Mouse (Mus musculus) spleen, postnatal 10 days (tissue): ENCODE data around the gene Gm572.

Source experiments
- DNase-seq, 2 experiments: peaks; one replicate each; pipeline ENCODE4 v3.0.0; 2021 to 2022; ENCODE audit warnings: low spot score in 2 of 2

Gene Gm572

DNA sequence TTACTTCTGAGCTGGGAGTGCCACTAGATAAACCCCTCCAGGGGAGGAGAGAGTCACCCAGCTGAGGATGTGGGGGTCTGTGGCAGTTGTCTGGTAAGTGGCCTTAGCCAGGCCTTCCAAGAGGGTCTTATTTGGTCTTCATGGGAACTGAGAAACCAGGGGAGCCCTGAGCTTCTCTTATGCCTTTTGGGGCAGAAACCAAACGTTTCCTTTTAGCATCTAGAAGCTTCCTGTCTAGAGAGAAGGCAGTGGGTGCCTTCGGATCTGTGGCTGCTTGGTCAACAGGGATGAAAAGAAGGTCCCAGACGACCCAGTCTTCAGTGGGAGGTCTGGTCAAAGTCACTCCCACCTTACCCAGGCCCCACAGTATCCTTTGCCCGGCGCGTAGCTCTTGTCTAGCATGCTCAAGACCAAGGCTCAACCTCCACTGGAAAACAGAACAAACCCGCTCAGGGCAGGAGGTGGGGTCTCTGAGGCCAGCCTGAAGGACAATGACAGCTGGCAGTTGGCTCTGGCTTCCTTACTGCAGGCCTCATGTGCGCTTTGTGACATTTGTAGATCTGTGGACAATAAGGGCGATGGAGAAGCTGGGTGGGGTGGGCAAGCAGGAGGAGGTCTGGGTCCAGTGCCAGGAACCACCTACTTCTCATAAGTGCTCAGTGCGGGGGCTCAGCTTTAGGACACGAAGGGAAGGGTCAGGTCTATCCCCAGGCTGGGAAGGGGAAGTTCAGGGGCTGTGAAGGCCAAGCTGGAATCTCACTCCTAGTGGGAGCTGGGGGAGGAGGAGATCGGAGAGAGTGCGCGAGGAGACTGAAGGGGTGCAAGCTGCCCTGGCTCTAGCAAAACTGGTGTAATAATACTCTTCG, at the start of gene Gm572:
Gene Gm572 (plus strand): TSS at position 27 of the 866 bp plus-strand sequence.
- DNase-seq = peak in 1 of 2 experiments; percentile 14

DNA sequence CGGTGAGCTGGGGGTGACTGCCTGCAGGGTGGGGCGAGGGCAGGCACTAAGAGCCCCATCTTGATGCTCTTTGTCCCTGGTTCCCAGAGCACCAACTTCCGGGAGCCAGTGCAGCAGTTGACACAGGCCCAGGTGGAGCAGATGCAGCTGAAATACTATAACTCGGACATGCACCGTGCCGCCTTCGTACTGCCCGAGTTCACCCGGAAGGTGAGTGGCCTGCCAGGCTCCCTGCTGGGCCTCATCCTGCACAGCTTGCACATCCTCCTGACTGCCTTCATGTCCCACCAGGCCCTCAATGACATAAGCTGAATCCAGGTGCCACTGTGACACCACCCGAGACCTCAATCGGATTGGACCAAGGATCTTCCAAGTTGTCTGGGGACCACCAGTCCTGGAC, 49.1 kb upstream of the Gm572 start:
- no peak for DNase-seq

DNA sequence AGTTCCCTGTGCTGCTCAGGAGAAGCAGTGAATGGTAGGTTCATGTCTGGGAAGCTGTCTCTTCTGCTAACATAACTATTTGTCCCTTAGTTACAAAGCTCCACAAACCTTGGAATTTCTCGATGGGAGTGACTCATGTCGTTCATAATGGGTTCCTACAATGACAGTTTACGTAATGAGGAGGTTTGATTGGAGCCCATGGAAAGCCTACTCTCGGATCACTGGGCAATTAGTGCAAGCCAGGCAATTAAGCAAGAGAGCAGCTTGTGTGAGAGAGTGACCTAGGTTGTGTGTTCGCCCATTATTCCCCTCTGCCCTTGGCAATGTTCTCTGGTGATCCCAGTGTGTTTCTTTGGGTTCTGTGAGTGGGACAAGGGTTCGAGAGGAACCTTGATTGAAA, 47.2 kb upstream of the Gm572 start:
- no peak for DNase-seq

DNA sequence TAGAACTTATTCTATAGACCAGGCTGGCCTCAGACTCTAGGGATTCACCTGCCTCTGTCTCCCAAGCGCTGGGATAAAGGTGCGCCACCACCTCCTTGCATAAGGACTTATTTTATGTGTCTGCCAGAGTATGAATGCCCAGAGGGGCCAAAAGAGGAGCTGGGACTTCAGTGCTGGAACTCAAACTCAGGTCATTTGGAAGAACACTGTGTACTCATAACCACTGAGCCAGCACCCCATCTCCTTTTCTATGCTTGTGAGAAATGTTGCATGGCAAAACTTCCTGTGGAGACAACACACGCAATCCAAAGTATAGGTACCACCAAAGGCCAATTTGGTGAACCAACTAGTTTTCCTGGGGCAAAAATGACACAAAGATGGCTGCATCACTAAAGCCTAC, 46.4 kb upstream of the Gm572 start:
- DNase-seq = no peak

DNA sequence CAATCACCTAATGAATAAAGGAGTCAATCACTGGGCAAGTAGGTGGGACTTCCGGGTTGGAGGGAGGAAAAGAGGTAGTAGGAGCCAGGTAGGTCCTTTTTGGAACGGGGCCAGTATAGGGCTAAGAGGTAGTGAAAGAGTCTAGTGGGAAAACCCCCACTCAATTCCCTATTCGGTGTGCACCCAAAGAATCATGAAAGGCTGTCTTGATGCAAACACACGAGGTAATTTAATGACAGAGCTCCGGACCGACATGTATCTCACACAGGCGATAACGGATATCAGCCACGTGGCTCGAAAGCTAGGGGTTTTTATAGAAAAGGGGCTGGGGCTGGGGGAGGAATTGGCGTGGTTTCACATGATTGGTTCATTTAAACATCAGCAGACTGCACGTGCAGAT, 44.3 kb upstream of the Gm572 start:
- DNase-seq = no peak

DNA sequence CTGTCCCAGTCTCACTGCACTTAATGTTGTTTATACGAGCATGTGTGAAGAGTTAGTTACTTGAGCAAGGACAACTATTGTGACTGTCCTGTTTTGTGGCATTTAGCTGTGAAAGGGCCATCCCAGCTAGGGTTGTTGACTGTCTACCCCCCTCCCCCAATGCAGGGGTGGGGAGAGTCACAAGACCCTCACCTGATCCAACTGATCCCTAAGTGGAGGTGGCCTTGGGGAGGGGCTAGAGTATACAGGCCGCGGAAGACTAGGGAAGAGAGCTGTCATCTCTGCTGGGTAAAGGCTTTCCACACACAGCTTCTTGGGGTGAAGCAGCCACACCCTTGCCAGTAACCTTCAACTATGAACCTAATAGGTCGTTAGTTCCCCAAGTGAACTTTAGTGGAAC, 42.8 kb upstream of the Gm572 start:
- no peak for DNase-seq

DNA sequence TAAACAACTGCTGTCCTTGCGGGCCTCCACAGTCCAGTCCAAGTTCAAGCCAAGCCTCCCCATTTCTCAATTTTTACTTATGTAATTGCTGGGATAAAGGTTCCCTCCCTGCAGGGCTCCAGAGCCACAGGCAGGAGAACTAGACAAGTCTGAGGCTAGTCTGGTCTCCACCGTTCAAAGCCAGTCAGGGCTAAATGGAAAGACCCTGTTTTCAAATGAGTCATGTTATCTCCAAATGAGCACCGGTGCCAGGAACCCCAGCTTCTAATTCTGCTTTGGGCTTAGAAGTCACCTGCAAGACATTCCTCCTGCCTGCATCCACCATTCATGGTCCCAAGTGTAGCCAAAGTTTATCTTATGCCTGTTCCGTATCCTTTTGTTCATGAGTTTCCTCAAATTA, 41.2 kb upstream of the Gm572 start:
- DNase-seq = no peak

DNA sequence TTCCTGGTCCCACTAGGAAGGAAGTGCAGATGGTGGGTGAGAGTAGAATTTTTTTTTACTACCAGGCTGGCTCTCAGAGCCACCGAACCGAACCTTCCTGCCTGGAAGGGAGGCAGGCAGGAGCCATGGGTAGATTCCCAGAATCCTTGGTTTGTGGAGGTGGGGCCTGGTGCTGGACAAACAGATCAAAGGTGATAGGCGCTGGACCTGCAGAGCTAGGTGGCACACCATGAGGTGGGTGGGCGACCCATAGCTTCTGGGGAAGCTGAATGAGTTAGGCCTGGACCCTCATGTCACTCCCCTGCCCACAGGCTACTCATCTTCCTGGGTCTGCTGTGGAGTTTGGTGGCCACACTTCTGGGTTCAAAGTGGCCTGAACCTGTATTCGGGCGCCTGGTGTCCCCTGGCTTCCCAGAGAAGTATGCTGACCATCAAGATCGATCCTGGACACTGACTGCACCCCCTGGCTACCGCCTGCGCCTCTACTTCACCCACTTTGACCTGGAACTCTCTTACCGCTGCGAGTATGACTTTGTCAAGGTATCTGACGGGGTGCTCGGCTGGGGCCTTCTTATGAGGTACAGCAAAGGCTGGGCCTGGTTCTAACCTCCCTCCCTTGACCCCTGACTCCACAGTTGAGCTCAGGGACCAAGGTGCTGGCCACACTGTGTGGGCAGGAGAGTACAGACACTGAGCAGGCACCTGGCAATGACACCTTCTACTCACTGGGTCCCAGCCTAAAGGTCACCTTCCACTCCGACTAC, 40.6 kb upstream of the Gm572 start, which contains the start of gene Masp2:
Gene Masp2 (plus strand): TSS at position 198 of the 764 bp plus-strand sequence.
- DNase-seq = no peak

DNA sequence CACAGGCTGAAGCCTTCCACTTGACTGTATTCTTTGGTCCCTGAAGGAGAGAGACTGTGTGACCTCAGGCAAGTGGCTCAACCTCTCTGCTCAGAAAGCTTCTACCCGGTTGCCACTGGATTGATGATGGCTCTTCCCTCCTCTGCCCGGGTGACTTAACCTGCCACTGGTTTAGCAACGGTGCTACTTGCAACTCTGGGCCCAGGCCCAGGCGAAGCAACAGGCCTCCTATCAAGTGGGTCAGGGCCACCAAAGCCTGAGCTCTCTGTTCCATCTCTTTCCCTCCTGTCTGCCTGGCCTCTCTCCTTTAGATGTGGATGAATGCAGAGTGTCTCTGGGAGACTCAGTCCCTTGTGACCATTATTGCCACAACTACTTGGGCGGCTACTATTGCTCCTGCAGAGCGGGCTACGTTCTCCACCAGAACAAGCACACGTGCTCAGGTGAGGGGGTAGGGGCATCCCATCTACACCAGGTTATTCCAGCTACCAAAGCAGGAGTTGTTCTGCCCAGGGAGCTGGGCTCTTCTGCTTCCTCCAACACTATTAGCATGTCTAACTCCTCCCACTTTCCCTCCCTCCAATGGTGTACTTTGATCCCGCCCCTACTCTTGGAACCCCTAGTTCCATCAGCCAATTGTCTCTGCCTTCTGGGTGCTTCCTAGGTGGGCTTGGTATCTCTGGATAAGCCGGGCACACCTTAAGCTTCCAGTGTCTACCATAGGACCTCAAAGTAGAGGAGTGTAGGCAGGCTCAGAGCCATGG, 39.6 kb upstream of the Gm572 start:
- no peak for DNase-seq

DNA sequence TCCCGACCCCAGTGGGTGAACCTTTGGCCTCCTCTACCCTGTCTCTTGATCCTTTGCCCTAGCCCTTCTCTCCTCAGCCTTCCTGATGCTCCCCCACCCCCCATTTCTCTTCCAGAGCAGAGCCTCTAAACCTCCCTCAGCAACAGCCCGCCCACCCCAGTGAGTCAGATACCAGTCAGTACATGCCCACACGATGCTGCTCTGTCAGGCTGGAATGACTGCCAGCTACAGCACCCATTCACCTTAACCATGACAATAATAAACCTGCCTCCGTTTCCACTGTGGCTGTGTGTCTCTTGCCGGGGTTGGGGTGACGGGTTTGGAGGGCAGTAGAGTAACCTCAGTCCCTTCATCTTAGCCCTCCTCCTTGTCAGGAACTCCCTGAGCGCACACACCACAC, 39.0 kb upstream of the Gm572 start:
- no peak for DNase-seq

DNA sequence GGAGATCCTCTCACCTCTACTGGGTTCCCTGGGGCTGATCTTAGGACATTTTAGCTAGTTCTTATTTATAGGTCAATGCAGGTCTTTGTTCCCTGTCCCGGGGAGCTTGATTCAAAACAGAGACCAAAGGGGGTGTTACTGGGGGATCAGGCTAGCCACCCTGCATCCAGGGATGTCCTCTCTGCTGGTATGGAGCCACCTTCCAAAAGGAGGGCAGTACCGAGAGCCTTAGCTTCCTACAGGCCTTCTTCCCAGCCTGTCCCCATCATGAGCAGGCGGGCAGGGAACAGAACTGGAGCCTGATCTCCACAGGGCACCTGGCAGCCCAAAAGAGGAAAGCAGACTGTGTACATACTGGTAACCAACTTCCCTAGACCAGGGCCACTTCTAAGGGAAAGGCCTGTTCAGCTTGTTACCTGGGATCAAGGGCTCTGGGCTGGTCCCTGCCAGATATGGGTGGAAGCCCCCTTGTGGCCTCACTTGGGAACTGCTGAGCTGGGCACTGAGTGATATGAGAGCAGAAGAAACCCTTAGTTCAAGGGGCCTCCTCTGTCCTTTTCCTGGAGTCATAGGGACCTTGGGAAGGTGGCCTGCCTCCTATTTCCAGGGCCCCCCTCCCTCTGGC, 38.5 kb upstream of the Gm572 start:
- peak; percentile 52 to 78 for DNase-seq

DNA sequence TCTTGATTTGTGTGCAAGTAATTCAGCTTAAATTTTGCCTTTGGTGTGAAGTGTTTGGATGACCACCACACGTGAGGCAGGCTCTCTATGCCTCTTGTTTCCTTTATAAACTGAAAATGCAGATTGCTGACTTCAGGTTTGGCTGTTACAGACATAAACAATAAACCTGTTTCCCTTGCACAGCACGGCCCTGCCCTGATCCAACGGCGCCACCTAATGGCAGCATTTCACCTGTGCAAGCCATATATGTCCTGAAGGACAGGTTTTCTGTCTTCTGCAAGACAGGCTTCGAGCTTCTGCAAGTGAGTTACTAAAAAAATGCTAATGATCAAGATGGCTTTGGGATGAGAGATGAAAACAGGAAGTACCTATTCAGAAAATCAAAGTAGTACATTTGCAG, 35.4 kb upstream of the Gm572 start:
- peak; percentile 55 to 88 for DNase-seq

DNA sequence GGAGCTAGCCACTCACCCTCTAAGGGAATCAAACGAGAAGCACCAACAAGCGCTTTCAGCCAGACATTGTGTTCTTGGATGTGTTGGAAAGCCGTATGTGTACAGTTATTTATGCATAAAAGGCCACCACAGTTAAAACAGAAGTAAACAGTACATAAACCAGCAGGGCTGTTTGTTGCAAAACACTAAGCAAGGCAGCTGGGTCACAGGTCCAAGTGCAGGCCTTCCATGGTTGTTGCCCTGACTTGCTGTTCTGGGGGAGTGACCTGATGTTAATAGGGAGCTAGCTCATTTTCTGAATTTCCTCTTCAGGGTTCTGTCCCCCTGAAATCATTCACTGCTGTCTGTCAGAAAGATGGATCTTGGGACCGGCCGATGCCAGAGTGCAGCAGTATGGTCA, 33.3 kb upstream of the Gm572 start:
- DNase-seq = no peak

DNA sequence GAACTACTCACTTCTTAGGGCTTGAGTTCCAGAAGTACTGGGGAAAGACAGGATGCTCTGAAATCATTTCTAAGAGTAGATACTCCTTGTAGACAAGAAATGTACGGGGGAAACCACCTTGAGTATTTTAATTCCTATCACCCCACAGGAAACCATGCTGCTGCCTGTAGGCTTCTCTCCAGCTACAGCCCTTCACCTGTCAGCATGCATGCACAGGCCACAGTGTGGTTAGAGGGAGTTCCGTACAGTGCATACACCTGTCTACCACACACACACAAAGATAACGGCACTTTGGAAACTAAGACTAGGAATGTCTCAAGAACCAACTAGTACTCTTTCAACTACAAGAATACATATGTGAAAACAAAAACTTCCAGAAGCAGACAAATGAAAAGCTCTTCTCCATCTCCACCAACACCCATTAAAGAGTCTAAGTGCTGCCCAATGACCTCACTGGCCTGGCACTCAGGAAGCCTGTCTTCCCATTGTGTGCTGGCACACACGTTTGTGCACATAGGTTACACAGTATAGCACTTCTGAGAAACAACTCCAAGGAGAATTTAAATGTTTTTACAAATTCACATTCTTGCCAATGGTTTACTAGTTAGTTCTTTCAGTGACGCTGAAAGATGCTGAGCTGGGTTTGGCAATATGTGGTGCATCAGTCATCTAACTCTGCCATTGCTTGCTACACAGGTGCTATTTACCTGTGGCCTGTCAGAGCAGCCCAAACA, 32.3 kb upstream of the Gm572 start:
- no peak for DNase-seq

DNA sequence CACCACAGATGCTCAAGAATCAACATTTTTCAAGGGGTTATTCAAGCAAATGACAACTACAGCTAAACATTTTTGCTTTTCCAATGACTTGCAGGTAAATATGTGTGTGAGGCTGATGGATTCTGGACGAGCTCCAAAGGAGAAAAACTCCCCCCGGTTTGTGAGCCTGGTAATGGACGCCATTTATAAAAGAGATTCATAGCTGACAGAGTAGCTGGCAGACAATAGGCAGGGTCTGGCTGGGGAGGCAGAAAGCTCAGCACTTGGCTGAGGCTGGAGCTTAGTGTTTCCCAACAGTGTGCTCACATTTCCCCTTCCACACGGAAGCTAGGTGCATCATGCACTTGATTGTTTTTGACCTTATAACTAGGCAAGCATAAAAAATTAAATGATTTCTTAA, 30.6 kb upstream of the Gm572 start:
- DNase-seq = no peak

DNA sequence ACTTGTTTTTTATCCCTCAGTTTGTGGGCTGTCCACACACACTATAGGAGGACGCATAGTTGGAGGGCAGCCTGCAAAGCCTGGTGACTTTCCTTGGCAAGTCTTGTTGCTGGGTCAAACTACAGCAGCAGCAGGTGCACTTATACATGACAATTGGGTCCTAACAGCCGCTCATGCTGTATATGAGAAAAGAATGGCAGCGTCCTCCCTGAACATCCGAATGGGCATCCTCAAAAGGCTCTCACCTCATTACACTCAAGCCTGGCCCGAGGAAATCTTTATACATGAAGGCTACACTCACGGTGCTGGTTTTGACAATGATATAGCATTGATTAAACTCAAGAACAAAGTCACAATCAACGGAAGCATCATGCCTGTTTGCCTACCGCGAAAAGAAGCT, 29.4 kb upstream of the Gm572 start:
- DNase-seq = no peak

DNA sequence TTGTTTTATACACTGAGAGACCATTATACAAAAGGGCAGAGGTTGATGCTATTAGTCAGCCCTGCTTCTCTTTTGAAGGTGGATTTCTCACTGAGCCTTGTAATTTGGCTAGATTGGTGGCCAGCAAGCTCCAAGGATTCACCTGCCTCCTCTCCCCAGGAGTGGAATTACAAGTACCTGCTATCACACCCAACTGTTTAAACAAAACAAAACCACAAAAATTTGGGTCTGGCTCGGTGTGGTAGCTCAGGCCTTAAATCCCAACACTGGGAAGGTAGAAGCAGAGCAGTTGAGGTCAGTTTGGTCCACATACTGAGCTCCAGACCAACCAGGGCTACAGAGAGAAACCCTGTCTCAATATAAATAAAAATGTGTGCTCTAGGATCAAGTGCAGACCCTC, 23.3 kb upstream of the Gm572 start:
- no peak for DNase-seq

DNA sequence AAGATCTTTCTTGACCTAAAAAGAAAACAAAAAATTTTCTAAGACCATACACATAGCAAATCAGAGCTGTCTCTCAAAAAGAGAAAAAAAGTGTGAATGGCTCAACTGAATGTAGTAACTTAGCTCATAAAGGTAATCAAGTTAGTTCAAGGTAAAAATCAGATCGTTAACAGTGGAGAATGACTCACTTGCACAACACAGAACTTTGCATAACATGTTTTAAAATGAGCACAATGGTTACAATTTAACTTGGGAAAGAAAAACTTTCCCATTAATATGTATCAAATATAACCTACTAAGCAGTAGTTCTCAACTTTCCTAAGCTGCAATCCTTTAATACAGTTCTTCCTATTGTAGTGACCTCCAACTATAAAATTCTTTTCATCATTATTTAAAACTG, 22.4 kb upstream of the Gm572 start:
- no peak for DNase-seq

DNA sequence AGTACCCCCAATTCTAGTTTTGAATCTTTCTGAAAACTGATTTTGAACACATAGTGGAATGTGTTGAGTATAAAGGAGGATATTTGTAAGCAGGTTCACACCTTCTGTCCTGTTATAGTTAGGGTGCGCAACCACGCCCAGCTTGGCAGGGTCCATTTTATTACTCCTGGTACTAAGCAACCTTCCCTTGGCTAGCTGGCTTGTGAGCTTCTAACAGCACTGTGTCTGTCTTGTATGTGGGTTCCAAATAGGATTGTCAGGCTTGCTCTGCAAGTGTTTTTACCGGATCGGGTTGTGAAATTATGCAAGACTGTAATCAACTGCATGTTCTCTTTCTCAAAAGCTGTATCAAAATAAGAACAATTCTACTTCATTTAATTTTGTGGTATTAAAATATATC, 20.6 kb upstream of the Gm572 start:
- DNase-seq = no peak

DNA sequence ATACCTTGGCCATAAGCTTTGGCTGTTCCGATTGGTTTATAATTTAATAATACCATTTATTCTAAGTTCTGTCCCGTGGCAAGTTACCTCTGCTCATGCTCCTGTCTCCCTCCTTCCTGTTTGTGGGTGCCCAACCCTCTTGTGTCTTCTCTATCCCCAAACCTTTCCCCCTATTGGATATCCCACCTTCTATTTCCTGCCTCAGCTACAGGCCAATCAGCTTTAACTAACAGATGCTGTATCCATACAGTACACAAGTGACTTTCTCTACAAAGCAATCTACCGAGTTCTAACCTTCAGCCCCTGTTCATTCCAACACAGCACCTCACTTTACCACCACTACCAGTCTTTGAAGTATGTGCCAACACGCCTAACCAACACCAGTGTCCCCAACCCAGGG, 19.5 kb upstream of the Gm572 start:
- DNase-seq = no peak

DNA sequence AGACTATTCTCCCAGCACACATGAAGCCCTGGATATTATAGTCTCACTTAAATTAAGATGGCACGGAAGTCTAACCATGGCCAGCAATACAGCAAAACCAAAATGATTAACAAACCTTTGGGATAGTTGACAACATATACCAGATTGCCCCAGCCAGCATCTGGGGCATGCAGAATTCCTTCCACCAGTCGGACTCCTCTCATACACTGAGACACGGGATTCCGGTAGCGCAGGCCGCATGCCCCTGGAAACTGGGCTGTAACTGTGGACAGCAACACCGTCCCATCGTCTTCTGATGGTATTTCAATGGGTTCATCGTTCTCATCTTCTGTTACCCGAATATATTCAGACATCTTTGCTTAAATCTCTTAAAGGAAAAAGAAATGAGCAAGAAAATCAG, 18.1 kb upstream of the Gm572 start:
- no peak for DNase-seq
